Mouse (Mus musculus): ENCODE results near the gene Cacna1s.

DNA sequence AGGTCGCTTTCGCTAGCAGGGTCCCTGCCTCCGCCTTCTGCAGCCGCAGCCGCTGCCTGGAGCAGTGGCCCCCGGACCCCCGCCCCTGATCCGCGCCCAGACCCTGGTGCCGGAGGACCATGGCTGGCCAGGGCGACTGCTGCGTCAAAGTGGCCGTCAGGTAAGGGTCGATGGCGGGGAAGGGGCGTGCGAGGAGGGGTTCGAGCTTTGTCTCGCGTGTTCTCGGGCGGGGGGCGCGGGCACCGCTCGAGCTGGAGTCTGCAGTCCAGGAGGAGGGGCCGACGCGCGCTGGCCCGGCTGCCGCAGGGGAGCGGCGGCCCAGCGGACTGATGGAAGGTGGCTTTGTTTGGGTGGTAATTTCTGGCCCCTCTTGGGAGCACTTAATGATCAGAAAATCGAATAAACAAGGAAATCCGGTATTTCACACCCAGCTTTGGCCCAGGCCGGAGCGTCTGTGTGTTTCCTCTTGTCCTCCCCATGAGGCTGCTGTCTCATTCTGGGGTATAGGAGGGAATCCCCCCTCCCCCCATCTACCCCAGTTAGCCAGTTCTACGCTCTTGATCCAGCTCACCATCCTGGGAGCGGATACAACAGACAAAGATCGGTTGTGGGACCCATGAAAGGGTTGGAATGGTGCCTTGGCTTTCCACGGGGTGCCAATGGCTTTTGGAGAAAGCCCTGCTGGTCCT is 79.2 kb downstream of the Cacna1s start:
- no peak for TF ChIP-seq POLR2A (IDR thresholded peaks at IDR 0.05; ENCODE audit: control insufficient read depth, low read depth, low read length)
- TF ChIP-seq CTCF (IDR thresholded peaks at IDR 0.05; ENCODE audit: control insufficient read depth, insufficient read depth, insufficient replicate concordance, low read depth, low read length): no peak
